ENCODE assay signal across 10 mouse cellular contexts in the genomic region with DNA sequence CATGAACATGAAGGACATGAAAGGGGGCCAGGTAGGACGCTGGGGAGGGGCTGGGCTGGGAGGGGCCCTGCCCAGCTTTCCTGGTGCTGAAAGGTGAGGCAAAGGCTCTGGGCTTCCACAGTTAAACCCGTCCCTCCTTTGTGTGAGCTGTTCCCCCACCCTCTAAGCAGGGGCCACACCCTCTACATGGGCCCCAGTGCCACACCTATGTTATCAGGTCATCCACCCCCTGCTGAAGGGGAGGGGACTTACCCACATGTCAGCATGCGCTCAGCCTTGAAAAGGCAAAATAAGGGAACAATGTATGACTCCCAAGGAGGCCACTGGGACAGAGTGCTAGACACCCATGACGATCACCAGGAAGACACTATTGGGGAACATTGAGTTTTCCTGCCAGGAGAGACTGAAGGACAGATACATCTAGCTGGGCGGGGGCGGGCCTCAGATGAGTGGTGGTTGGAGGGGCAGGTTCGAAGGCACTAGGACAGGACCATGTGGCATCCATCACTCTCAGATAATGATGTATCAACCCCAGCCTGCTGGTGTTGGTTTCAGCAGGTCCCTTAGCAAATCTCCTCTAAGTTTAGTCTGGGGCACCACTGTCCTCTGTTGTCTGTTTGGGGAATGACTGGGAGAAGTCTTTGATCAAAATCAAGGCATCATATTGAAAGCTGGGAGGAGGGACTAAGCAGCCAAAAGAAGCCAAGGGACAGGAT.
DNase-seq lines count a peak whose midpoint lies in the region; ATAC-seq and TF ChIP-seq lines count a peak whose summit lies in the region.
"Had no signal": no experiment of that assay in that cellular context is flagged by ENCODE, and none has a peak within 500 bp of the region (broad histone marks: within the 10 kb centered on the region; RNA-seq: fewer than 3 reads in every experiment).

No protein-coding gene starts in this region.

- H3K9ac ChIP-seq in lung, embryonic 14.5 days: no peak overlapping the region
- H3K9ac ChIP-seq in liver, embryonic 11.5 days (ENCODE audit: low read depth, low read length): peak overlapping the region; percentile 39; the same call in 1 of the 2 replicates
- no peak overlapping the region for H3K9ac ChIP-seq in stomach, embryonic 15.5 days
- H3K9ac ChIP-seq: heart, embryonic 15.5 days had no signal

- no peak overlapping the region for H3K4me2 ChIP-seq in lung, embryonic 14.5 days
- peak overlapping the region; percentile 59 for H3K4me2 ChIP-seq in liver, embryonic 11.5 days
- H3K4me2 ChIP-seq in stomach, embryonic 15.5 days: no peak overlapping the region
- H3K4me2 ChIP-seq: heart, embryonic 15.5 days had no signal

- DNase-seq in lung, embryonic 14.5 days: peak; percentile 88
- DNase-seq in lung, adult 18-20 months: no peak
- peak; percentile 68 for DNase-seq in c-Kit-positive CD71-positive TER-119-negative erythroid progenitor cells, embryonic 14.5 days (ENCODE audit: low read depth)
- DNase-seq in liver, embryonic 11.5 days (ENCODE audit: low spot score): peak; percentile 54
- no peak for DNase-seq in frontal cortex, postnatal 25 days (ENCODE audit: low spot score in 2 of 2)
- no peak for DNase-seq in left cerebral cortex, postnatal 36 days (ENCODE audit: low spot score in 2 of 2)

- TF ChIP-seq CTCF in lung, embryonic 14.5 days (IDR thresholded peaks at IDR 0.05; ENCODE audit: low read depth): peak; percentile 32; the same call in 1 of the 2 replicates

- ATAC-seq in lung, embryonic 14.5 days (ENCODE audit: insufficient read depth): peak; percentile 94
- ATAC-seq in liver, embryonic 11.5 days (replicated peaks; ENCODE audit: low FRiP score): peak; percentile 98
- ATAC-seq in stomach, embryonic 15.5 days (ENCODE audit: insufficient read depth, low FRiP score, low read depth): peak; percentile 82
- ATAC-seq: inflammation-experienced regulatory T-cells, adult 6 months had no signal

- WGBS in lung, embryonic 14.5 days: 33% methylated on average over 7 of the region's 7 CpGs
- WGBS in liver, embryonic 11.5 days: 47% methylated on average over 7 of the region's 7 CpGs
- 55% methylated on average over 7 of the region's 7 CpGs for WGBS in stomach, embryonic 15.5 days

- H3K4me3 ChIP-seq in lung, embryonic 14.5 days (ENCODE audit: low read depth, low read length): no peak overlapping the region
- H3K4me3 ChIP-seq in liver, embryonic 11.5 days (ENCODE audit: low read depth, low read length): no peak overlapping the region
- no peak overlapping the region for H3K4me3 ChIP-seq in stomach, embryonic 15.5 days (replicated peaks)
- H3K4me3 ChIP-seq: heart, embryonic 15.5 days; midbrain, embryonic 10.5 days had no signal

- no peaks in the 10 kb centered on the region for H3K36me3 ChIP-seq in lung, embryonic 14.5 days (ENCODE audit: insufficient read depth)
- H3K36me3 ChIP-seq in liver, embryonic 11.5 days (ENCODE audit: control insufficient read depth, insufficient read depth, low read length): no peaks in the 10 kb centered on the region
- no peaks in the 10 kb centered on the region for H3K36me3 ChIP-seq in stomach, embryonic 15.5 days
- H3K36me3 ChIP-seq: heart, embryonic 15.5 days had no signal

- peaks cover 10% of the 10 kb centered on the region for H3K4me1 ChIP-seq in lung, embryonic 14.5 days (ENCODE audit: insufficient read depth)
- H3K4me1 ChIP-seq in liver, embryonic 11.5 days (replicated peaks; ENCODE audit: control insufficient read depth, insufficient read depth, low read length): peaks cover 11% of the 10 kb centered on the region
- H3K4me1 ChIP-seq in stomach, embryonic 15.5 days: 0 out of 2 replicates have a peak, but pooled peaks cover 4% of the 10 kb centered on the region
- H3K4me1 ChIP-seq: heart, embryonic 15.5 days had no signal

- H3K27ac ChIP-seq in lung, embryonic 14.5 days (ENCODE audit: low read depth): 0 out of 2 replicates have a peak overlapping the region, but pooled peaks have one; percentile 24
- H3K27ac ChIP-seq in liver, embryonic 11.5 days (ENCODE audit: low read depth, low read length): peak overlapping the region; percentile 76
- peak overlapping the region; percentile 59; the same call in 1 of the 2 replicates for H3K27ac ChIP-seq in stomach, embryonic 15.5 days
- H3K27ac ChIP-seq: heart, embryonic 15.5 days; midbrain, embryonic 10.5 days had no signal

- H3K9me3 ChIP-seq in lung, embryonic 14.5 days (ENCODE audit: low read depth, low read length): no peaks in the 10 kb centered on the region
- no peaks in the 10 kb centered on the region for H3K9me3 ChIP-seq in liver, embryonic 11.5 days (ENCODE audit: control insufficient read depth, low read length)
- H3K9me3 ChIP-seq in stomach, embryonic 15.5 days: no peaks in the 10 kb centered on the region
- H3K9me3 ChIP-seq: heart, embryonic 15.5 days; midbrain, embryonic 10.5 days had no signal

- H3K27me3 ChIP-seq in lung, embryonic 14.5 days (ENCODE audit: insufficient read depth, low read length): no peaks in the 10 kb centered on the region
- H3K27me3 ChIP-seq in liver, embryonic 11.5 days (replicated peaks; ENCODE audit: control insufficient read depth, insufficient read depth, low read length): no peaks in the 10 kb centered on the region
- H3K27me3 ChIP-seq in stomach, embryonic 15.5 days (replicated peaks): no peaks in the 10 kb centered on the region
- H3K27me3 ChIP-seq: heart, embryonic 15.5 days had no signal

- intact Hi-C loops in left cerebral cortex, postnatal 36 days (cut with DNase I): no loop called here

Comparison
In these comparisons a context has a peak if more than half of its experiments do, and no peak if none do; other contexts are left out.
1. DNase-seq: peak in lung, embryonic 14.5 days (single experiment), c-Kit-positive CD71-positive TER-119-negative erythroid progenitor cells, embryonic 14.5 days (single experiment) and liver, embryonic 11.5 days (single experiment); none in lung, adult 18-20 months (0 of 2), frontal cortex, postnatal 25 days (0 of 2) and left cerebral cortex, postnatal 36 days (0 of 2).
2. H3K27ac ChIP-seq: peak in every context shown above with its lines; median percentile 76 in liver, embryonic 11.5 days; 59 in stomach, embryonic 15.5 days; 24 in lung, embryonic 14.5 days.
3. Peak in every context shown above with its lines, with median percentiles within 50 percentile points of each other: ATAC-seq.